In the genomic region with DNA sequence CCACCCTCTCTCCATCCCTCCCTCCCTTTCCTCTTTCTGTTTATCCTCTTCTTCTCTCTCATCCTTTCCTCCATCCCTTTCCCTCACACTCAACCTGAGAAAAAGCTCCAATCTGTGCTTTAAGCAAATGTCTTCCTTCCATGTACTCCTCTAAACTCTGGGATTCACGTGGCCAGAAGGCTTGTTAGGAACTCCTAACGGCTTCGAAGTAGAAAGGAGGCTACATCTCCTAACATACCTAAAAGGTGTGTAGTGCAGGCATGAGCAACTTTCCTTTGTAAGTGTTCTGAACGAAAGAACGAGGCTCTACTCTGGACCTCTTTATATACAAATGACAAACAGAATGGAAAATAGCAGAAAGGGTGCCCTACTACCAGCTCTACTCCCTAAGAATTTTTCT, we compare ENCODE assay signal across 10 mouse cellular contexts. TPM values are rescaled to one million over a fixed set of nuclear protein-coding genes. Genes with fewer than 3 reads are reported as not detected.
DNase-seq lines count a peak whose midpoint lies in the region; ATAC-seq and TF ChIP-seq lines count a peak whose summit lies in the region.
"Had no signal": no experiment of that assay in that cellular context is flagged by ENCODE, and none has a peak within 500 bp of the region (broad histone marks: within the 10 kb centered on the region; RNA-seq: fewer than 3 reads in every experiment).

No protein-coding gene starts in this region.

- no peak overlapping the region for H3K27ac ChIP-seq in liver, embryonic 11.5 days (ENCODE audit: low read depth, low read length)
- no peak overlapping the region for H3K27ac ChIP-seq in liver, postnatal 0 days (ENCODE audit: low read depth)
- H3K27ac ChIP-seq in forebrain, embryonic 12.5 days, result peak overlapping the region; percentile 80
- peak overlapping the region; percentile 82; the same call in 1 of the 2 replicates for H3K27ac ChIP-seq in intestine, embryonic 15.5 days
- H3K27ac ChIP-seq in olfactory bulb, adult 2 months (ENCODE audit: insufficient read depth, low read depth, low read length), result peak overlapping the region; percentile 81

- peak overlapping the region; percentile 60; the same call in 1 of the 2 replicates for H3K4me2 ChIP-seq in liver, embryonic 11.5 days
- no peak overlapping the region for H3K4me2 ChIP-seq in liver, postnatal 0 days (ENCODE audit: low read depth, low read length)
- peak overlapping the region; percentile 69 for H3K4me2 ChIP-seq in forebrain, embryonic 12.5 days
- peak overlapping the region; percentile 77 for H3K4me2 ChIP-seq in intestine, embryonic 15.5 days (replicated peaks)

- no peaks in the 10 kb centered on the region for H3K4me1 ChIP-seq in liver, embryonic 11.5 days (replicated peaks; ENCODE audit: control insufficient read depth, insufficient read depth, low read length)
- peaks cover 5% of the 10 kb centered on the region; the same call in 1 of the 2 replicates for H3K4me1 ChIP-seq in liver, postnatal 0 days (ENCODE audit: insufficient read depth)
- H3K4me1 ChIP-seq in forebrain, embryonic 12.5 days, result peaks cover 47% of the 10 kb centered on the region
- 0 out of 2 replicates have a peak, but pooled peaks cover 5% of the 10 kb centered on the region for H3K4me1 ChIP-seq in intestine, embryonic 15.5 days (replicated peaks)
- peaks cover 3% of the 10 kb centered on the region; the same call in 1 of the 2 replicates for H3K4me1 ChIP-seq in olfactory bulb, adult 2 months (ENCODE audit: control insufficient read depth, insufficient read depth, low read length)

- no peak for TF ChIP-seq POLR2A in olfactory bulb, adult 2 months (IDR thresholded peaks at IDR 0.05; ENCODE audit: insufficient read depth, low read depth, low read length)

- no peak overlapping the region for H3K4me3 ChIP-seq in liver, embryonic 11.5 days (ENCODE audit: low read depth, low read length)
- H3K4me3 ChIP-seq in liver, postnatal 0 days (ENCODE audit: low read depth, low read length), result no peak overlapping the region
- H3K4me3 ChIP-seq in forebrain, embryonic 12.5 days (replicated peaks), result peak overlapping the region; percentile 77
- H3K4me3 ChIP-seq in intestine, embryonic 15.5 days (replicated peaks), result peak overlapping the region; percentile 38
- H3K4me3 ChIP-seq in olfactory bulb, adult 2 months (ENCODE audit: insufficient read depth, low read depth, low read length), result peak overlapping the region; percentile 43

- peaks cover 88% of the 10 kb centered on the region for H3K27me3 ChIP-seq in liver, embryonic 11.5 days (replicated peaks; ENCODE audit: control insufficient read depth, insufficient read depth, low read length)
- H3K27me3 ChIP-seq in liver, postnatal 0 days (ENCODE audit: insufficient read depth, low read length), result peaks cover 78% of the 10 kb centered on the region
- peaks cover 45% of the 10 kb centered on the region for H3K27me3 ChIP-seq in forebrain, embryonic 12.5 days
- peaks cover 16% of the 10 kb centered on the region for H3K27me3 ChIP-seq in intestine, embryonic 15.5 days (replicated peaks)
- H3K27me3 ChIP-seq: Patski had no signal

- no peak for ATAC-seq in liver, embryonic 11.5 days (replicated peaks; ENCODE audit: low FRiP score)
- ATAC-seq in liver, postnatal 0 days, result no peak
- ATAC-seq in forebrain, embryonic 12.5 days (ENCODE audit: low FRiP score), result no peak
- no peak for ATAC-seq in intestine, embryonic 15.5 days
- ATAC-seq: Patski had no signal

- TF ChIP-seq CTCF in liver, postnatal 0 days (IDR thresholded peaks at IDR 0.05; ENCODE audit: low read depth), result no peak
- TF ChIP-seq CTCF in olfactory bulb, adult 2 months (IDR thresholded peaks at IDR 0.05; ENCODE audit: insufficient read depth, low read depth, low read length), result no peak

- no peaks in the 10 kb centered on the region for H3K36me3 ChIP-seq in liver, embryonic 11.5 days (ENCODE audit: control insufficient read depth, insufficient read depth, low read length)
- no peaks in the 10 kb centered on the region for H3K36me3 ChIP-seq in liver, postnatal 0 days (replicated peaks; ENCODE audit: insufficient read depth, low read length)
- H3K36me3 ChIP-seq in forebrain, embryonic 12.5 days (replicated peaks), result no peaks in the 10 kb centered on the region
- H3K36me3 ChIP-seq in intestine, embryonic 15.5 days, result no peaks in the 10 kb centered on the region

- no peak overlapping the region for H3K9ac ChIP-seq in liver, embryonic 11.5 days (ENCODE audit: low read depth, low read length)
- no peak overlapping the region for H3K9ac ChIP-seq in liver, postnatal 0 days (replicated peaks)
- H3K9ac ChIP-seq in forebrain, embryonic 12.5 days, result peak overlapping the region; percentile 97
- H3K9ac ChIP-seq in intestine, embryonic 15.5 days, result no peak overlapping the region

- no peak for DNase-seq in liver, embryonic 11.5 days (ENCODE audit: low spot score)
- no peak for DNase-seq in liver, postnatal 0 days
- DNase-seq in gastrocnemius, postnatal 25 days, result no peak
- DNase-seq in layer of hippocampus, postnatal 10 days (ENCODE audit: low spot score in 2 of 2), result no peak
- DNase-seq in left cerebral cortex, postnatal 36 days (ENCODE audit: low spot score in 2 of 2), result no peak
- DNase-seq: cerebellum, adult 2 months had no signal

- WGBS in liver, embryonic 11.5 days, result 12% methylated on average over 5 of the region's 5 CpGs
- WGBS in liver, postnatal 0 days (ENCODE audit: insufficient replicate concordance), result 9% methylated on average over 5 of the region's 5 CpGs
- 2% methylated on average over 5 of the region's 5 CpGs for WGBS in forebrain, embryonic 12.5 days
- 10% methylated on average over 5 of the region's 5 CpGs for WGBS in intestine, embryonic 15.5 days
- 11% methylated on average over 5 of the region's 5 CpGs for WGBS in olfactory bulb, adult 2 months

- no peak for TF ChIP-seq EP300 in liver, postnatal 0 days (IDR thresholded peaks at IDR 0.05; ENCODE audit: low read depth)

- no peaks in the 10 kb centered on the region for H3K9me3 ChIP-seq in liver, embryonic 11.5 days (ENCODE audit: control insufficient read depth, low read length)
- no peaks in the 10 kb centered on the region for H3K9me3 ChIP-seq in liver, postnatal 0 days (ENCODE audit: low read length)
- H3K9me3 ChIP-seq in forebrain, embryonic 12.5 days, result no peaks in the 10 kb centered on the region
- no peaks in the 10 kb centered on the region for H3K9me3 ChIP-seq in intestine, embryonic 15.5 days

- intact Hi-C loops in left cerebral cortex, postnatal 36 days (cut with DNase I), result loop anchor here (2.0 to 10.0 kb wide), 2 partner anchors 218 to 348 kb away; no protein-coding TSS in a partner anchor

RNA-seq across cellular contexts. Expression of a gene that starts 7.1 kb away (rescaled TPM):
- 18.0 and 20.0 TPM in 2 replicates for polyA plus RNA-seq in liver, embryonic 11.5 days (2014; fragmentation: Nextera tagmentation; extraction: Ambion mirVana)
- 2.0 and 2.4 TPM in 2 replicates for polyA plus RNA-seq in liver, postnatal 0 days (2015; fragmentation: Nextera tagmentation; extraction: Ambion mirVana)
- 104 and 111 TPM in 2 replicates for polyA plus RNA-seq in forebrain, embryonic 12.5 days (2016; fragmentation: Nextera tagmentation; extraction: Ambion mirVana)
- 39.9 and 41.5 TPM in 2 replicates for polyA plus RNA-seq in intestine, embryonic 15.5 days (2015; fragmentation: Nextera tagmentation; extraction: Ambion mirVana)
- polyA plus RNA-seq in olfactory bulb, adult 2 months (2012; ENCODE audit: insufficient read depth, insufficient read length, low replicate concordance, missing spikeins), result 180 and 356 TPM in 2 replicates
- total RNA-seq in gastrocnemius, postnatal 25 days (2021), result 1 to 10 TPM; 1.5 to 2.0 TPM
- 10 to 100 TPM; 49.6 to 50.6 TPM for total RNA-seq in layer of hippocampus, postnatal 10 days (2021)
- 100 to 1,000 TPM; 100 to 123 TPM for total RNA-seq in left cerebral cortex, postnatal 36 days (2021)

Comparison
In these comparisons a context has a peak if more than half of its experiments do, and no peak if none do; other contexts are left out.
1. H3K27ac ChIP-seq: peak in forebrain, embryonic 12.5 days (single experiment), intestine, embryonic 15.5 days (single experiment) and olfactory bulb, adult 2 months (single experiment); none in liver, embryonic 11.5 days (single experiment) and liver, postnatal 0 days (single experiment).
2. H3K4me3 ChIP-seq: peak in forebrain, embryonic 12.5 days (single experiment), intestine, embryonic 15.5 days (single experiment) and olfactory bulb, adult 2 months (single experiment); none in liver, embryonic 11.5 days (single experiment) and liver, postnatal 0 days (single experiment).